Mouse (Mus musculus) spleen, adult 2 months (tissue): ENCODE data around the gene Dglucy. TPM values are rescaled to one million over a fixed set of nuclear protein-coding genes. Genes with fewer than 3 reads are reported as not detected.

ENCODE experiments used
- DNase-seq, 2 experiments: peaks; one replicate each; pipeline versions ENCODE4 v3.0.0 to v3.0.0-alpha.2; 2012 to 2021; ENCODE audit warnings: low spot score in 2 of 2, low read depth in 1 of 2
- H3K27ac ChIP-seq: fragments of 200-500 bp; 2 replicates; pipeline ENCODE4 v1.5.1; 2012; ENCODE audit warnings: low read length, inconsistent platforms; ENCODE audit not compliant: insufficient read depth
- H3K27me3 ChIP-seq: fragments of 200-500 bp; 2 replicates; pipeline ENCODE4 v1.6.1; 2012; ENCODE audit warnings: mild to moderate bottlenecking, moderate library complexity, low read length, inconsistent platforms; ENCODE audit not compliant: control insufficient read depth, insufficient read depth
- H3K36me3 ChIP-seq: fragments of 200-500 bp; 2 replicates; pipeline ENCODE4 v1.6.1; 2012; ENCODE audit warnings: mild to moderate bottlenecking, low read length, inconsistent platforms; ENCODE audit not compliant: control insufficient read depth, insufficient read depth
- H3K4me1 ChIP-seq: fragments of 200-500 bp; 2 replicates; pipeline ENCODE4 v1.6.1; 2011; ENCODE audit warnings: inconsistent platforms; ENCODE audit not compliant: control insufficient read depth, insufficient read depth, insufficient read length
- H3K4me3 ChIP-seq: fragments of 200-500 bp; 2 replicates; pipeline ENCODE4 v1.5.1; 2011; ENCODE audit warnings: mild to moderate bottlenecking, inconsistent platforms; ENCODE audit not compliant: insufficient read depth, insufficient read length; ENCODE audit errors: extremely low read depth
- CTCF ChIP-seq: fragments of 200-500 bp; IDR thresholded peaks from 2 replicates; pipeline ENCODE4 v1.5.1; 2011; ENCODE audit warnings: mild to moderate bottlenecking, inconsistent platforms; ENCODE audit not compliant: insufficient read depth, insufficient read length, insufficient replicate concordance; ENCODE audit errors: extremely low read depth
- POLR2A ChIP-seq: fragments of 200-500 bp; IDR thresholded peaks from 2 replicates; pipeline ENCODE4 v1.6.1; 2011; ENCODE audit warnings: low read depth, low read length, inconsistent platforms
- WGBS: fragments of 180-500 bp; shearing (Covaris S2); methylation state at CpG from one replicate; pipeline ENCODE4 v1.1.7; 2018; 5-methylcytosine and 5-hydroxymethylcytosine counted together
- polyA plus RNA-seq: library from polyadenylated mRNA; depleted of rRNA; stranded (reverse); fragments of >200 nt; gene quantifications from 2 replicates; pipeline ENCODE4 v1.2.3, GENCODE M21; 2012

The Dglucy gene
- polyA plus RNA-seq, 1 experiment = 5.2 TPM

DNA sequence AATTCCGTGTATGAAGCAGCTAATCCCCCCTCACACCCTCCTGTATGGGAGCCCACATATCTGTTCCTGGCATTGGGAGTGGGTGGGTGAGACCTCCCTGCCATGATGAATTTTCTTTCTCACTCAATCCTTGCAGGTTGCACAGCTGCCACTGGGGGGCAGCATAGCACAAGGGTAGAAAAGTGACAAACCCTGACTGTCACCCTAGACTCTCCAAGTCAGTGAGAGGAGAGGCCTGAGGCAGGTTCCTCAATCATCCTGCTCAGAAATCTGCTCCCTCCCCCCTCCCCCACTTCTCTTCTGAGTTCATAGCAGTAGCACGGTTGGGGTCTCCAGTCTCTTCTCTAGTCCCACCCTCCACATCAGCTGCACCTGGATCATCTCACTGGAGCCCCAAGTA, 157.3 kb downstream of the Dglucy start:
- peak; percentile 41 to 62 for DNase-seq
- 0 out of 2 replicates have a peak, but pooled peaks cover 4% of the 10 kb centered on the region for H3K4me1 ChIP-seq
- no peaks in the 10 kb centered on the region for H3K27me3 ChIP-seq
- TF ChIP-seq POLR2A = no peak
- TF ChIP-seq CTCF = peak; percentile 71; the same call in 1 of the 2 replicates
- no peak overlapping the region for H3K27ac ChIP-seq
- peaks cover 71% of the 10 kb centered on the region for H3K36me3 ChIP-seq
- no peak overlapping the region for H3K4me3 ChIP-seq
- WGBS = 20% methylated on average over 2 of the region's 2 CpGs

DNA sequence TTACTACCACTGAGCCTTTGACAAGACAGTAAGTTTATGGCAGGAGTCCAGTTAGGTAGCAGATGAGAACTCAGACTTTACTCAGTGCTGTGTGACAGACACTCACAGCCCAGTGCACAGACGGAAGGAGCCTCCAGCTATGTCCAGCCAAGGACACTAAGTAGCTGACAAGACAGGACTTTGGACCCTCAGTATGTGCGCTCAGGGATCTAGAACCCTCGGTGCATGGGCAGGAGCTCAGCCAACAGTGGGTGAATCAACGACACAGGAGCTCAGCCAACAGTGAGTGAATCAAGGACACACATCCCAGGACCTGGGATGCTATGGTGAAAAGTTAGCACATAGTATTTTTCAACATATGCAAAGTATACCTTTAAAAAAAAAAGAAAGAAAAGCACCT, 157.9 kb downstream of the Dglucy start:
- H3K27me3 ChIP-seq = no peaks in the 10 kb centered on the region
- TF ChIP-seq POLR2A (no peak), CTCF (no peak)
- peaks cover 69% of the 10 kb centered on the region for H3K36me3 ChIP-seq
- WGBS = 86% methylated on average over 4 of the region's 4 CpGs
- H3K27ac ChIP-seq = no peak overlapping the region
- no peak for DNase-seq
- 0 out of 2 replicates have a peak, but pooled peaks cover 4% of the 10 kb centered on the region for H3K4me1 ChIP-seq
- H3K4me3 ChIP-seq = no peak overlapping the region

DNA sequence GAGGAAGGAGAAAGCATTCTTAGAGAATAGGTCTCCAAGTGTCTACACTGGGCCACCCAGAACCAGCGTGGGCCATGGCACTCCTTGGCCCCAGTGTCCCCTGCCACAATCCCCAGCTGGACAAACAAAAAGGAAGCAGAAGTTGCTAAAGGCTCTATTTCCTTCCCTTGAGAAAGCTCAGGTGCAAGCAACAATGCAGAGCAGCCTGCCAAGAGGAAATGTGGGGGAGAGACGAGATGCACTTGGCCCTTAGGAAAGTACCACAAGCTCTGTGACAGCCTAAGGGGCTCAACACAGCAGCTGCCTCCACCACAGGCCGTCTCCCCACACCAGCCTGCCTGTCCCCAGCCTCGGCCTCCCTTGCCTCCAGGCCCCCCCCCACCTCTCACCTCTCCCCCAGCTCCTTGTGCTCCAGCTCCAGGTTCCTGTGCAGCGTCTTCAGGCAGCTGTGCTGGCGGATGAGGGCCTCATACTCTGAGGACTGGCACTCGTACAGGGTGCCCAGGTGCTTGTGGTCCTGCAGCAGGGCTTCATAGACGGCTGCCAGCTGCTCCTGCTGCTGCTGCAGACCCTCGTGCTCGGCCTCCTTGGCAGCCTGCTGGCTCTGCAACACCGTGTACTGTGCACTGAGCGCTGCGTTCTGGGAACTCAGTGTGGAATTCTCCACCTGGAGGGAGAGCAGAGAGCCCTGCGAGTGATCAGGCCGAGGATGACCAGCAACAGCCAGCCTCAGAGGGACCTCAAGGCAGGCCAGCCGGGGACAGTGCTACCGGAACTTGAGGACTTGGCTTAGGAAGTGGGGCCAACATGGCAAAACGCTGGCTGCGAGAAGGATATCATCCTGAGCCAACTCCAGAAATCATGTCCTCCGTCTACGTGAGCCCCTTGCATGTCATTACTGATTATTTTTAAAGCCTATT, 158.8 kb downstream of the Dglucy start:
- no peaks in the 10 kb centered on the region for H3K27me3 ChIP-seq
- DNase-seq = no peak
- TF ChIP-seq CTCF (no peak), POLR2A (no peak)
- no peak overlapping the region for H3K4me3 ChIP-seq
- H3K27ac ChIP-seq = no peak overlapping the region
- 63% methylated on average over 21 of the region's 21 CpGs for WGBS
- peaks cover 67% of the 10 kb centered on the region for H3K36me3 ChIP-seq
- H3K4me1 ChIP-seq = 0 out of 2 replicates have a peak, but pooled peaks cover 4% of the 10 kb centered on the region

DNA sequence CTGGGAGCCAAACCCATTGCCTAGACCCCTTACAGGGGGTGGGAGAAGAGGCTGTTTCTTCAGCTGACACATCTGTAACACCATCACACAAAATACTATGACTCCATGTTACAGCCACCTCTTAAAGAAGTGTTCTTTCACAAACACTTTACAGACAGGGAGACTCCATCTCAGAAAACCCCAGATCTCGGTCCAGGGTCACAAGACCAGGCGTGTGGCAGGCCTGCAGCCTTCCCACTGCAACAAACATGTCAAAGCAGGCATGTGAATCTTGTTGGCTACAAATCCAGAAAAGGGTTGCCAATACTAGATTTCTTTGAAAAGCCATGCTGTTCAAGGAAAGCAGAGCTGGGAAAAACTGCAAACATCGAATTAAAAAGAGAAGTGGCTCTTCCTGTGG, 162.5 kb downstream of the Dglucy start:
- H3K27ac ChIP-seq = no peak overlapping the region
- peaks cover 69% of the 10 kb centered on the region for H3K36me3 ChIP-seq
- WGBS = 65% methylated on average over 3 of the region's 3 CpGs
- 0 out of 2 replicates have a peak, but pooled peaks cover 4% of the 10 kb centered on the region for H3K4me1 ChIP-seq
- TF ChIP-seq CTCF (no peak), POLR2A (no peak)
- H3K27me3 ChIP-seq = no peaks in the 10 kb centered on the region
- H3K4me3 ChIP-seq = no peak overlapping the region
- DNase-seq = no peak

DNA sequence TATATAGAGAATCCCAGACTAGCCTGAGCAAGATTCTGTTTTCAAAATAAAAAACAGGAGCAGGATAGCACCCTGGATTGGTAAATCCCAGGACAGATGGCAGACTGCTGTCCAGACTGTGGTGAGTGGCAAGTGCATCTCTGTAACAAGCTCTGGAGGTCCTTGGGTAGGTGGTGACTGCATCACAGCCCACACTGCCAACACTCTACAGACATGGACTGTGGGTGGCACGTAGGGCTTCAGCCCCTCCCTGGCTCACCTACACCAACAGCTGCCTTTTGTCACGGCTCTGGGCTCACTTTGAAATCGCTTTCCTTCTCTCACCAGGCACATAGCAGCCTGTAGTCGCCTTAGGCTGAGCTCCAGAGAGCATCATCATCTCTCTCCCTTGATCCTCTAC, 164.3 kb downstream of the Dglucy start:
- WGBS = 93% methylated on average over 4 of the region's 4 CpGs

DNA sequence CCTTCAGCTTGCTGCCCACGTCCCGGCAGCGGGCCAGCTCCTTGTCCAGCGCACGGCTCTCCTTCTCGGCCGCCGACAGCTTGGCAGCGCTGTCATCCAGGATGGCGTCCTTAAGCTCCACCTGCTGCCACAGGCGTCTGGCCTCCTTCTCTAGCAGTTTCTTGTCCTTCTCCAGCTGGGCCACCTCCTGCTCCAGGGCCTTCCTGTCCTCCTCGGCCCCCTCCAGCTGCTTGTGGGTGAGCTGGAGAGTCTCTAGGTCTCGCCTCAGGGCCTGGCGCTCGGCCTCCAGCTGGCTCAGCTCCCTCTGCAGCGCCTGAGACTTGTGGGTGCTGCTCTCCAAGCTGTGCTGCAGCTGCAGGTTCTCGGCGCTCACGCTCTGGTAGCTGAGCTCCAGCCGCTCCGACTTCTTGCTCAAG, 166.1 kb downstream of the Dglucy start:
- H3K27me3 ChIP-seq = no peaks in the 10 kb centered on the region
- no peak overlapping the region for H3K27ac ChIP-seq
- H3K36me3 ChIP-seq = peaks cover 71% of the 10 kb centered on the region
- WGBS = 95% methylated on average over 21 of the region's 21 CpGs
- no peak overlapping the region for H3K4me3 ChIP-seq
- TF ChIP-seq CTCF (no peak), POLR2A (no peak)
- no peaks in the 10 kb centered on the region for H3K4me1 ChIP-seq
- no peak for DNase-seq

More for the DNA sequence above, 164.3 kb downstream of the Dglucy start:
- no peak for DNase-seq
- Histone ChIP-seq H3K4me1 (no peaks in the 10 kb centered on the region), H3K27me3 (no peaks in the 10 kb centered on the region), H3K4me3 (no peak overlapping the region), H3K27ac (no peak overlapping the region), H3K36me3 (peaks cover 72% of the 10 kb centered on the region)
- TF ChIP-seq POLR2A (no peak), CTCF (no peak)

DNA sequence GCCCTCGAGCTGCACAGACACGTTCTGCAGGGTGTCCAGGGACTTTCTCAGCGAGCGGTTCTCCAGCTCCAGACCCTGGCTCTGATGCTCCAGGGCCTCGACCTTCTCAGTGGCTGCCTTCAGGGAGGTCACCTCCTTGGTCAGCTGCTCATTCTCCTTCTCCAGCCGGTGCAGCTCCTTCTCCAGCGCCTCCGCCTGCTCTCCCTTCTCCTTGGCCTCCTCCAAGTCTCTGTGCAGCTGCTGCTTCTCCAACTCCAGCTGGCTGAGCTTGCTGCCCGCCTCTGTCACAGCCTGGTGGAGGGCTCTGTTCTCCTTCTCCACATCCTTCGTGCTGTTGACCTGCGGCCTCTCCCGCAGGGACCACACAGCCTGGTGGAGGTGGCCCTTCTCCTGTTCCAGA, 166.6 kb downstream of the Dglucy start:
- Histone ChIP-seq H3K4me3 (no peak overlapping the region), H3K4me1 (no peaks in the 10 kb centered on the region), H3K27me3 (no peaks in the 10 kb centered on the region), H3K36me3 (peaks cover 69% of the 10 kb centered on the region), H3K27ac (no peak overlapping the region)
- TF ChIP-seq POLR2A (no peak), CTCF (no peak)
- DNase-seq = no peak
- 97% methylated on average over 12 of the region's 12 CpGs for WGBS
